Mouse (Mus musculus): ENCODE results near the gene Ccdc121. TPM values are rescaled to one million over a fixed set of nuclear protein-coding genes. Genes with fewer than 3 reads are reported as not detected.
A peak's percentile ranks its signal among the peaks of the same experiment; 100 is the strongest.

The Ccdc121 gene
- polyA plus RNA-seq, 1 experiment = 0.67 TPM

- TF ChIP-seq POLR2A (IDR thresholded peaks at IDR 0.05; ENCODE audit: borderline replicate concordance, insufficient read depth, low read length) (no peak), CTCF (IDR thresholded peaks at IDR 0.05; ENCODE audit: borderline replicate concordance, insufficient read depth, low read depth, low read length) (peak; percentile 85)
- H3K4me3 ChIP-seq (replicated peaks; ENCODE audit: insufficient read depth, low read depth, low read length) = peak overlapping the region; percentile 15
- H3K27ac ChIP-seq (ENCODE audit: insufficient read depth, low read length) = no peak overlapping the region
- H3K4me1 ChIP-seq (ENCODE audit: control insufficient read depth, insufficient read depth, low read length) = peaks cover 3% of the 10 kb centered on the region; the same call in 1 of the 2 replicates
- WGBS = 24% methylated on average over 23 of the region's 23 CpGs
- peak; percentile 67 to 68 for DNase-seq
- H3K27me3 ChIP-seq (ENCODE audit: control insufficient read depth, insufficient read depth, low read length) = no peaks in the 10 kb centered on the region
These were observed 34.0 kb upstream of the Ccdc121 start for GRCm38 (mm10) chr1:181545044-181545772.

- no peaks in the 10 kb centered on the region for H3K27me3 ChIP-seq (ENCODE audit: control insufficient read depth, insufficient read depth, low read length)
- H3K4me3 ChIP-seq (replicated peaks; ENCODE audit: insufficient read depth, low read depth, low read length) = no peak overlapping the region
- 84% methylated on average over 5 of the region's 5 CpGs for WGBS
- TF ChIP-seq POLR2A (IDR thresholded peaks at IDR 0.05; ENCODE audit: borderline replicate concordance, insufficient read depth, low read length) = no peak
- peak; percentile 11; the same call in 1 of the 2 replicates for TF ChIP-seq CTCF (IDR thresholded peaks at IDR 0.05; ENCODE audit: borderline replicate concordance, insufficient read depth, low read depth, low read length)
- no peak overlapping the region for H3K27ac ChIP-seq (ENCODE audit: insufficient read depth, low read length)
- peaks cover 3% of the 10 kb centered on the region; the same call in 1 of the 2 replicates for H3K4me1 ChIP-seq (ENCODE audit: control insufficient read depth, insufficient read depth, low read length)
- peak in 1 of 2 experiments; percentile 14 for DNase-seq
These were observed 32.6 kb upstream of the Ccdc121 start for GRCm38 (mm10) chr1:181543711-181544383.

- peaks cover 1% of the 10 kb centered on the region; the same call in 1 of the 2 replicates for H3K4me1 ChIP-seq (ENCODE audit: control insufficient read depth, insufficient read depth, low read length)
- 66% methylated on average over 22 of the region's 22 CpGs for WGBS
- H3K4me3 ChIP-seq (replicated peaks; ENCODE audit: insufficient read depth, low read depth, low read length) = no peak overlapping the region
- TF ChIP-seq POLR2A (IDR thresholded peaks at IDR 0.05; ENCODE audit: borderline replicate concordance, insufficient read depth, low read length) (no peak), CTCF (IDR thresholded peaks at IDR 0.05; ENCODE audit: borderline replicate concordance, insufficient read depth, low read depth, low read length) (no peak)
- no peaks in the 10 kb centered on the region for H3K27me3 ChIP-seq (ENCODE audit: control insufficient read depth, insufficient read depth, low read length)
- no peak overlapping the region for H3K27ac ChIP-seq (ENCODE audit: insufficient read depth, low read length)
- no peak for DNase-seq
These were observed 28.9 kb upstream of the Ccdc121 start for GRCm38 (mm10) chr1:181539846-181540769.

- 70% methylated on average over 9 of the region's 9 CpGs for WGBS
- Histone ChIP-seq H3K4me1 (ENCODE audit: control insufficient read depth, insufficient read depth, low read length) (no peaks in the 10 kb centered on the region), H3K27me3 (ENCODE audit: control insufficient read depth, insufficient read depth, low read length) (no peaks in the 10 kb centered on the region), H3K27ac (ENCODE audit: insufficient read depth, low read length) (no peak overlapping the region), H3K4me3 (replicated peaks; ENCODE audit: insufficient read depth, low read depth, low read length) (no peak overlapping the region)
- TF ChIP-seq POLR2A (IDR thresholded peaks at IDR 0.05; ENCODE audit: borderline replicate concordance, insufficient read depth, low read length) = no peak
- no peak for TF ChIP-seq CTCF (IDR thresholded peaks at IDR 0.05; ENCODE audit: borderline replicate concordance, insufficient read depth, low read depth, low read length)
- DNase-seq = no peak
These were observed 26.6 kb upstream of the Ccdc121 start for GRCm38 (mm10) chr1:181537627-181538525.

- no peaks in the 10 kb centered on the region for H3K4me1 ChIP-seq (ENCODE audit: control insufficient read depth, insufficient read depth, low read length)
- WGBS = 34% methylated on average over 10 of the region's 10 CpGs
- no peaks in the 10 kb centered on the region for H3K27me3 ChIP-seq (ENCODE audit: control insufficient read depth, insufficient read depth, low read length)
- H3K4me3 ChIP-seq (replicated peaks; ENCODE audit: insufficient read depth, low read depth, low read length) = no peak overlapping the region
- no peak overlapping the region for H3K27ac ChIP-seq (ENCODE audit: insufficient read depth, low read length)
- no peak for DNase-seq
- TF ChIP-seq CTCF (IDR thresholded peaks at IDR 0.05; ENCODE audit: borderline replicate concordance, insufficient read depth, low read depth, low read length) = no peak
- TF ChIP-seq POLR2A (IDR thresholded peaks at IDR 0.05; ENCODE audit: borderline replicate concordance, insufficient read depth, low read length) = no peak
These were observed 24.1 kb upstream of the Ccdc121 start for GRCm38 (mm10) chr1:181535165-181535873.

- WGBS = 11% methylated on average over 4 of the region's 4 CpGs
- peak in 1 of 2 experiments; percentile 20 for DNase-seq
- H3K4me1 ChIP-seq (ENCODE audit: control insufficient read depth, insufficient read depth, low read length) = no peaks in the 10 kb centered on the region
- H3K27me3 ChIP-seq (ENCODE audit: control insufficient read depth, insufficient read depth, low read length) = no peaks in the 10 kb centered on the region
- H3K27ac ChIP-seq (ENCODE audit: insufficient read depth, low read length) = no peak overlapping the region
- TF ChIP-seq POLR2A (IDR thresholded peaks at IDR 0.05; ENCODE audit: borderline replicate concordance, insufficient read depth, low read length) (no peak), CTCF (IDR thresholded peaks at IDR 0.05; ENCODE audit: borderline replicate concordance, insufficient read depth, low read depth, low read length) (no peak)
- no peak overlapping the region for H3K4me3 ChIP-seq (replicated peaks; ENCODE audit: insufficient read depth, low read depth, low read length)
These were observed 18.1 kb upstream of the Ccdc121 start for GRCm38 (mm10) chr1:181529368-181529767.

All from cerebellum, adult 2 months (tissue).